Mouse (Mus musculus) G1E (cell line): ENCODE measurements at regions not wholly inside any gene's neighbourhood (a gene's known extent, or its start where the extent isn't known, plus 50 kb on each side); places are given as distances from the start of the nearest gene placed in this dataset.

Experiments used
- CTCF ChIP-seq: IDR thresholded peaks from 2 replicates; pipeline ENCODE4 v1.5.1; 2012; ENCODE audit warnings: low read depth, low read length, inconsistent platforms, mixed read lengths
- GATA1 ChIP-seq: IDR thresholded peaks from 2 replicates; pipeline ENCODE4 v1.6.1; 2012; ENCODE audit warnings: borderline replicate concordance, low read length, inconsistent platforms, mixed read lengths
- GATA2 ChIP-seq: IDR thresholded peaks from 2 replicates; pipeline ENCODE4 v1.6.1; 2012; ENCODE audit warnings: low read depth, low read length, inconsistent platforms, borderline replicate concordance
- TAL1 ChIP-seq: conservative IDR thresholded peaks from 2 replicates; pipeline ENCODE4 v1.6.1; 2012; ENCODE audit warnings: low read depth, low read length, inconsistent platforms, mixed read lengths

- TF ChIP-seq CTCF (no peak), TAL1 (no peak), GATA2 (no peak), GATA1 (no peak)
These were observed 2294.3 kb downstream of the 4930444P10Rik start for GRCm38 (mm10) chr1:13798848-13799247.
